Mouse (Mus musculus) embryonic fibroblast, embryonic 13.5 days (primary cell): ENCODE measurements around the gene BC024978. TPM values are rescaled to one million over a fixed set of nuclear protein-coding genes. Genes with fewer than 3 reads are reported as not detected.
A peak's percentile ranks its signal among the peaks of the same experiment; 100 is the strongest.

Experiments used
- H3K27ac ChIP-seq: 2 replicates; pipeline ENCODE4 v1.5.1; 2012; ENCODE audit warnings: low read length, control low read depth, inconsistent platforms; ENCODE audit not compliant: insufficient read depth
- H3K4me1 ChIP-seq: 2 replicates; pipeline ENCODE4 v1.6.1; 2011; ENCODE audit warnings: low read length; ENCODE audit not compliant: control insufficient read depth, insufficient read depth
- H3K4me3 ChIP-seq: 2 replicates; pipeline ENCODE4 v1.5.1; 2011; ENCODE audit warnings: mild to moderate bottlenecking, control low read depth, low read length; ENCODE audit not compliant: insufficient read depth
- CTCF ChIP-seq: IDR thresholded peaks from 2 replicates; pipeline ENCODE4 v1.5.1; 2011; ENCODE audit warnings: mild to moderate bottlenecking, control low read depth, low read length, moderate library complexity, borderline replicate concordance; ENCODE audit not compliant: insufficient read depth
- POLR2A ChIP-seq: IDR thresholded peaks from 2 replicates; pipeline ENCODE4 v1.6.1; 2011; ENCODE audit warnings: low read depth, mild to moderate bottlenecking, control low read depth, low read length, moderate library complexity
- polyA plus RNA-seq: library from polyadenylated mRNA; stranded (reverse); fragments of >200 nt; gene quantifications from 2 replicates; pipeline ENCODE4 v1.2.4, GENCODE M21; 2011; ENCODE audit warnings: low read depth; ENCODE audit not compliant: missing spikeins, insufficient read length

BC024978 gene
- polyA plus RNA-seq, 1 experiment, result 7.3 TPM

DNA sequence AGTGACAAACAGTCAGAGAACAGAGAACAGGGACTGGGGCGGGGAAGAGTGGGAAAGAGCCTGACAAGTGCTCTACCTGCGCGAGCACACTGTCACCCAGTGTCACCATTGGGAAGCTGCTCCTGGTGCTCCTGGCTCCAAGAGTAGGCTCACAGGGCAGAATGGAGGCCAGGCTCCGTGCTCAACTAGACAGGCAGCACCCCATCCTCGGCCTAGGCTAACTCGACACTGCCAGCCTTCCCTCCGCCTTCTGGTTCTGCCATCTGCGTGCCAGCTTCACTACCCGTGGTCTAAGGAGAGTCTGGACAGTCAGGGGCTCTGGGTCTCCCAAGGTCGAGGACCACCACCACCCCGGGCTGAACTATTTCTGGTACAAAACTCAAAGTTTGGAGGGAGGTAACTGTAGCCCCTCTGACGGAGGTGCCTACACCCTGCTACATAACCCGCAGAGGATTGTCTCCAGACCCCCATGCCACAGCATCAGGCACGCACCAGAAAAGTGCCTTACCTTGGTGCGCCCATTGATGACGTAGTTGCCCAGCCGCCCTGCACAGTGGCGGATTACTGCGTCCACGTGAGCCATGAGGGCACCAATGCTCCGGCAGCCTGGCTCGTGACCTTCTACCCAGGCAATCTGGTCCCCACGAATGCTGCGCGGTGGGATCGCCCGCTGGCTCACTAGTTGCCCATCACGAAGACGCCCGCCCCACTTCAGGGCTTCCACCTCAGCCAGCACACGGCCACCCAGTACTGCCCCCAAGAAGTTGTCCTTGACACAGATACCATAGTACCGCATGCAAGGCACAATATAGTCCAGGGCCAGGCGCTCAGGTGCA is 31.3 kb upstream of the BC024978 start:
- TF ChIP-seq POLR2A, result no peak
- TF ChIP-seq CTCF, result no peak
- Histone ChIP-seq H3K27ac (no peak overlapping the region), H3K4me3 (no peak overlapping the region), H3K4me1 (no peaks in the 10 kb centered on the region; the same call in none of the 2 replicates)

DNA sequence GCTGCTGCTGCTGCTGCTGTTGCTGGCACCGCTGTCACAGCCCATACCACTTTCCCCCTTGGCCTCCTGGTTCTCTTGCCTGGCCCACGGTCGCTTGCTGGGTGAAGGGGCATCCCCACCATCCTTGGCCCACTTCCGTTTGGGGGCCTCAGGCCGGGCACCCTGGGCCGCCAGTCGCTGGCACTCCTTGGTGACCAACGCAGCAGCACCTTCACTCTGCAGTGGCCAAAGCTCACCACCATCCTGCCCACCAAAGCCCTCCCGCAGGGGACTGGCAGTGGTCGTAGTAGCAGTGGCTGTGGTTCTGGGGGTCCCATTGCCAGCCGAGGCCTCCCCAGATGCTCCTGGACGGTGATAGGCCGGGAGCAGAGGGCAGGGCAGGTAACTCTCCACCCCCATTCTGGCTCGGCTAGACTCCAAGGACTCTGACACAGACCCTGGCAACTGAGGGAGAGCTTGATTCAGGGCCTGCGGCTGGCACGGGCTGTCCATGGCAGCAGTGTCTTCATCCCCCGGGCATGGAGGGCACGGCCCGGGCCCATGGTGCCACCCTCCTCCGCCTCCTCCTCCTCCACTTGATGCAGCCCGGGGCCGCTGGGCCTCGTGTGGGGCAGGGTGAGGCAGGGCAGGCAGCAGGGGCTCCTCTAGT is 30.4 kb upstream of the BC024978 start:
- TF ChIP-seq POLR2A, result no peak
- no peak for TF ChIP-seq CTCF
- Histone ChIP-seq H3K4me3 (peak overlapping the region; percentile 89), H3K27ac (no peak overlapping the region), H3K4me1 (no peaks in the 10 kb centered on the region; the same call in none of the 2 replicates)

DNA sequence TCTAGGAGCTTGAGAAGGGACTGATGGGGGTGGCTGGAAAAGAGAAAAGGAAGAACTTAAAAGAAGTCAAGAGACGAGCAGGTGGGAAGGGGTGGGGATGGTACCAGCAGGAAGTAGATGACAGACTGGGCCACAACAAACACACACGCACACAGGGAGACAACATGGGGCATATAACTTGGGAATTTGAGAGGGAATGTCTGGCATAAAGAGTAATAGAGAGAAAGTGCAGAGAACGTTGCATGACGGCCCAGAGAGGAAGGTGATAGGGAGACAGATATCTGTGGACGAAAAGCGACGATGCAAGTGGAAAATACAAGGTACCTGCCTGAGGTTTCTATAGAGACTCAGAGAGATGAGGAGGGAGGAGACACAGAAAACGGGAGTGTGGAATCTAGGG is 29.9 kb upstream of the BC024978 start:
- Histone ChIP-seq H3K4me3 (peak overlapping the region; percentile 89), H3K27ac (peak overlapping the region; percentile 92), H3K4me1 (no peaks in the 10 kb centered on the region; the same call in none of the 2 replicates)
- TF ChIP-seq POLR2A, result no peak
- TF ChIP-seq CTCF, result no peak

DNA sequence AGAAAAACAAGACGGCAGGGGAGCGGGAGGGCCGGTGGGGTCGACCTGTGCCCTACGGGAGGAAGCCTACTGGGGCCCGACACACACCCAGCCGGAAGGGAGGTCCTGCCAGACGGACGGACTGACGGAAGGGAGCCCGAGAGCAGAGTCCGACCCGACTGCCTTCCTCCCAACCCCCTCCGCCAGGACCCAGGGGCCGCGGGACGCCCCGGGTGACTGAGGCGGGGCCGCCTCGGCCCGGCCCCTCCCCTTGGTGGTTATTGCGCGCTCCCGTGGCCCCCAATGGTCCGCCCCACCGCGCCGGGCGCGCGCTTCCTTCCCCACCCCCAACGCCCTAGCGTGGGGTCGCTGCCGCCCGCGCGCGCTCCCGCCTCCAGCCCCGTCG is 29.4 kb upstream of the BC024978 start:
- peak overlapping the region; percentile 92 for H3K27ac ChIP-seq
- H3K4me1 ChIP-seq, result no peaks in the 10 kb centered on the region; the same call in none of the 2 replicates
- H3K4me3 ChIP-seq, result peak overlapping the region; percentile 89
- TF ChIP-seq POLR2A (peak; percentile 80), CTCF (no peak)

DNA sequence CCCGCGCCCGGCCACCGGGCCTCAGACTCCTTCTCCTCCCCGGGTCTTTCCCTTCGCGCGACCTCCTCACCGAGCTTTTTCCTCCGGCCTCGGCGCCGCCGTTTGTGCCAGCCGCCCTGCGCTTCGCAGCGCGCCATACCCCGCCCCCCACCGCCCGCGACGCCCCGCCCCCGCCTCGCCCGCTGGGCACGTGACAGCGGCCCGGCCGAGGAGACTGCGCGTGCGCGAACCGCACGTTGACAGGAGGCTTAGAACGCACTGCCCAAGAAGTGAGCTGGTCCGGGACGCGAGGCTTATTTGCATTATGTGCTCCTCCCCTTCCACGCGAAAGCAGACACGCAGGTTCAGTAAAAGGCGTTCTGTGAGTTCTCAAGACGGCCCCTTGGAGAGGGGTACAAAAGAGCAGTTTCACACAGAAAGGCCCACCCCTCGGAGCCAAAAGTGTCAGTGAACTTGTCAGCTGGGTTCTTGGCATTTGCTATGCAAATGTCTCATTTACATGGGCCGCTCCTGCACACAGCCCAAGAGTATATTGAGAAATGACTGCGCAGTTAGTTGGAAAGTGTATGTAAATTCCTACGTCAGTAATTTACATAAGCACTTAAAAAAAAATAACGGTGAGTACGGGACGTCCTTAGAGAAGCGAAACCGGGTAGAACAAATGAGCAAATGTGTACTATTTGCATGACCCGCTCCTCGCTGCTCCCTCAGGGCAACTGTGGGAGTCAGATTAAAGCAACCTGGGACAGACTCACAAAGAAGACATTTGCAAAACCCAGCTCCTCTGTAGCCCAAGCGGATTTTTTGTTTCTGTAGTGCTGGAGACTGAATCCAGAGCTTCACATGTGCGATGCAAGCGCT is 28.7 kb upstream of the BC024978 start, which contains the start of gene Egln2:
TSS of gene Egln2 (minus strand) at position 189 of the 861 bp plus-strand sequence.
- peak within 1 kb of the TSS; percentile 92 for H3K27ac ChIP-seq
- H3K4me3 ChIP-seq, result peak within 1 kb of the TSS; percentile 89
- TF ChIP-seq CTCF (no peak), POLR2A (peak; percentile 77)
- H3K4me1 ChIP-seq, result no peaks in the 10 kb centered on the region; the same call in none of the 2 replicates

DNA sequence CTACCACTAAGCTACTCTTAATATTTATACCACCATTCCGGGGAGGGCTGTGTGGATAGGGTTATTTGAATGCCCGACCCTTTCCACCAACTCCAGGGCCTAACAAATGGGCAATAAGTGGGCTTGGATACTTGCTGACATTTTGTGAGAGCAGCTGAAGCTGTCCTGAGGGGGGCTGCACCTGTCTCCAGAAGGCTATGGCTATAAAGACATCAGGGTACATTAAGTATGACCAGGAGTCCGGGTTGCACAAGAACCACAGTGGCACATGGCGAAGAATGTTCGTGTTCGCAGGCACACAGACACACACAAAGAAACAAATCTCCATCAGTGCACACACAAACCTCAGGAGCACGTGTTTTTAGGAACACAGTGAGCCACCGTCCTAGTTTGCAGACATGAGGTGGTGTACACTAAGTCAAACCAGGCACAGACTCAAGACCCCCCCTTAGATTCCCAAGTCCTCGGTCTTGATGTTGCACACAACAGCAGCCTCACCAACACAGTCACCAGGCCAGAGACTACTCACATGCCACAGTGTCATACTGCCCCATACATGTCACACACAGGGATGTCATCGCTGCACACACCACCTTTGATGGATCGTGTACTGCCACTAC is 28.0 kb upstream of the BC024978 start:
- Histone ChIP-seq H3K4me1 (no peaks in the 10 kb centered on the region; the same call in none of the 2 replicates), H3K27ac (peak overlapping the region; percentile 71), H3K4me3 (peak overlapping the region; percentile 66)
- TF ChIP-seq CTCF, result no peak
- no peak for TF ChIP-seq POLR2A

DNA sequence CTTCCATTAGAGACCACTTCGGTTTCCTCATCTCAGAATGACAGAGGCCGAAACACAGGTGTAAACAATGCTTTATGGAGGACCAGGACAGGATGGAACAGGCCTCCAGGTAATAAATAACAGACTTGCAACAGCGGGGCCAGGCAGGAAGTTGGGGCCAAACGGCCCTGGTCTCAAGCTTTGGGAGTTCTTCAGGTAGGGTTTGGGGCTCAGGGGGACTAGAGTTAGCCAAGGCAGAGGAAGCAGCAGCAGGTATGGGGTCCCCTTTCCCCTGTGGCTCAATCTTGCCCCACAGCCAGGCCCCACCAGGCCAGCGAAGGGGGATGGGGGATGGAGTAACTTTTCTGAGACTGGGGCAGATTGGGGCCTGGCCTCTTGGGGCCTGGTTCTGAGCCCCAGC is 27.2 kb upstream of the BC024978 start:
- H3K27ac ChIP-seq, result no peak overlapping the region
- no peaks in the 10 kb centered on the region; the same call in none of the 2 replicates for H3K4me1 ChIP-seq
- no peak overlapping the region for H3K4me3 ChIP-seq
- TF ChIP-seq CTCF, result no peak
- no peak for TF ChIP-seq POLR2A

DNA sequence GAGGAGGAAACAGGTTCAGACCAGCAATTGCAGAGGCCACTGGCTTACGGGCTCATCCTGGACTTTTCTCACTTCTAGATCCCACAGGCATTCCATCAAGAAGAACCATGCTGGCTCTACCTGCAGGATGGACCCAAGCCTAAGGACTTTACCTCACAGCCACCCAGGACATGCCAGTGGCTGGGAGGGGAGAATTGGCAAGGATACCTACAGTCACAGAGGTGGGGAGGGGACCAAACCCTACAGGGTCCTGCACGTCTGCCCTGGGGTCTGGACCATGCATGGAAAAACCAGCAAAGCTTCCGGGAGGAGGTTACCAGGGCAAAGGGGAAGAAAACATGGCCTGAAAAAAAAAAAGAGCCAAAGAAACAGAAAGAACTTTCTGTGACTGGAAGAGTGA is 24.6 kb upstream of the BC024978 start:
- no peak for TF ChIP-seq CTCF
- no peak for TF ChIP-seq POLR2A
- Histone ChIP-seq H3K4me3 (no peak overlapping the region), H3K27ac (no peak overlapping the region), H3K4me1 (no peaks in the 10 kb centered on the region)

DNA sequence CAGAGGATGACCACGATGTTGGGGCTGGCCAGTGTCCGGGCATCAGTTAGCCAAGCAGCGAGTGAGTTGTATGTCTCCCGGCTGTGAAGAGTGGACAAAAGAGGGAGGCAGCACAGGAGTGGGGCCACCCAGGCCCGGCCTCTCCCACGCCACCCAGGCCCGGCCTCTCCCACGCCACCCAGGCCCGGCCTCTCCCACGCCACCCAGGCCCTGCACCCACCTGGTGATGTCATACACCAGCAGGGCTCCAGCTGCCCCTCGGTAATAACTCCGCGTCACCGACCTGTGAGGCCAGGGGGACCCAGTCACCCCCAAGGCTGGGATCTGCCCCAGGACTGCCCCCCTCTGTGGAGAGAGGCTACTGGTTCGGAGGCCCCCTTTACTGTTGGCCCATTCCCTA is 21.1 kb upstream of the BC024978 start:
- no peak for TF ChIP-seq CTCF
- no peak for TF ChIP-seq POLR2A
- H3K4me3 ChIP-seq, result no peak overlapping the region
- no peak overlapping the region for H3K27ac ChIP-seq
- H3K4me1 ChIP-seq, result no peaks in the 10 kb centered on the region
